9 mouse cellular contexts compared by ENCODE assay signal in the genomic region with DNA sequence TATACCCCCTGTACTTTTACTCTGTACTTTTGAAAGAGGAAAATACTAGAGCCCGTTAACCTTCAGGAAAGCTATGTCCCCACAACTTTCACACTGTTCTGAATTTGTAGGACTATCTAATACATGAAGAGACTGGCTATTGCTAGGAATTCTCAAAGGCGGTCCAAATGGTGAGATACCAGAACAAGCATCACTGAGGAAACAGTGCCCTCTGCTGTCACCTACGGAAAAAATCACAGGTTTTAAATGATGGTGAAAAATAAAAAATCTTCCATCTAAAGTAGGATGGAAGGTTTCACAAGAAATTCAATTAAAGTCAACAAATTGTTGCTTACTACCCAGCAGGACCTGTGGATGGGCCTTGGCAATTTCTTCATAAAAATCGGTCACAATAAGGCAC.
DNase-seq lines count a peak whose midpoint lies in the region; ATAC-seq and TF ChIP-seq lines count a peak whose summit lies in the region.
"Had no signal": no experiment of that assay in that cellular context is flagged by ENCODE, and none has a peak within 500 bp of the region (broad histone marks: within the 10 kb centered on the region; RNA-seq: fewer than 3 reads in every experiment).

No protein-coding gene starts in this region.

- no peak overlapping the region for H3K4me2 ChIP-seq in midbrain, embryonic 14.5 days (ENCODE audit: low read length)
- no peak overlapping the region for H3K4me2 ChIP-seq in midbrain, embryonic 11.5 days
- H3K4me2 ChIP-seq in neural tube, embryonic 15.5 days, result no peak overlapping the region
- H3K4me2 ChIP-seq: hindbrain, embryonic 15.5 days had no signal

- peak; percentile 72 for TF ChIP-seq CTCF in gastrocnemius, adult 2 months (IDR thresholded peaks at IDR 0.05)
- no peak for TF ChIP-seq CTCF in thymus, adult 2 months (IDR thresholded peaks at IDR 0.05; ENCODE audit: borderline replicate concordance, control insufficient read depth, extremely low read depth, insufficient read depth, low read length, poor library complexity)

- no peak overlapping the region for H3K9ac ChIP-seq in midbrain, embryonic 14.5 days (replicated peaks; ENCODE audit: low read length)
- no peak overlapping the region for H3K9ac ChIP-seq in midbrain, embryonic 11.5 days (ENCODE audit: low read length)
- H3K9ac ChIP-seq in neural tube, embryonic 15.5 days (replicated peaks), result no peak overlapping the region
- H3K9ac ChIP-seq: hindbrain, embryonic 15.5 days had no signal

- H3K4me1 ChIP-seq in midbrain, embryonic 14.5 days (ENCODE audit: control insufficient read depth, insufficient read depth, low read length), result no peaks in the 10 kb centered on the region
- H3K4me1 ChIP-seq in midbrain, embryonic 11.5 days (ENCODE audit: control insufficient read depth, insufficient read depth, low read length), result no peaks in the 10 kb centered on the region
- no peaks in the 10 kb centered on the region for H3K4me1 ChIP-seq in neural tube, embryonic 15.5 days
- H3K4me1 ChIP-seq in thymus, adult 2 months (replicated peaks; ENCODE audit: control insufficient read depth, insufficient read depth, low read length), result no peaks in the 10 kb centered on the region
- H3K4me1 ChIP-seq: hindbrain, embryonic 15.5 days had no signal

- no peak for ATAC-seq in midbrain, embryonic 14.5 days (ENCODE audit: low FRiP score, low TSS enrichment)
- ATAC-seq in midbrain, embryonic 11.5 days (ENCODE audit: low FRiP score), result no peak
- no peak for ATAC-seq in neural tube, embryonic 15.5 days (ENCODE audit: low FRiP score)

- no peak for DNase-seq in gastrocnemius, adult 2 months
- no peak for DNase-seq in gastrocnemius, postnatal 14 days
- peak; percentile 80 for DNase-seq in midbrain, embryonic 14.5 days
- DNase-seq in midbrain, embryonic 11.5 days (ENCODE audit: low spot score, missing footprints), result no peak
- DNase-seq in cerebellum, postnatal 14 days, result peak; percentile 56 to 60
- peak; percentile 20 for DNase-seq in right cerebral cortex, postnatal 25 days
- DNase-seq in thymus, adult 2 months, result no peak

- intact Hi-C loops in gastrocnemius, adult 2 months (cut with DNase I), result no loop called here
- intact Hi-C loops in gastrocnemius, postnatal 14 days (cut with DNase I; ENCODE audit: low total_unique reads), result no loop called here

- no peaks in the 10 kb centered on the region for H3K36me3 ChIP-seq in midbrain, embryonic 14.5 days (ENCODE audit: control insufficient read depth, insufficient read depth, low read length)
- H3K36me3 ChIP-seq in midbrain, embryonic 11.5 days (ENCODE audit: control insufficient read depth, insufficient read depth, low read length), result no peaks in the 10 kb centered on the region
- no peaks in the 10 kb centered on the region for H3K36me3 ChIP-seq in neural tube, embryonic 15.5 days
- H3K36me3 ChIP-seq in thymus, adult 2 months (ENCODE audit: control insufficient read depth, insufficient read depth, low read length), result no peaks in the 10 kb centered on the region
- H3K36me3 ChIP-seq: hindbrain, embryonic 15.5 days had no signal

- no peaks in the 10 kb centered on the region for H3K9me3 ChIP-seq in midbrain, embryonic 14.5 days (ENCODE audit: control insufficient read depth, low read length)
- H3K9me3 ChIP-seq in midbrain, embryonic 11.5 days (ENCODE audit: control insufficient read depth, low read length), result no peaks in the 10 kb centered on the region
- no peaks in the 10 kb centered on the region for H3K9me3 ChIP-seq in neural tube, embryonic 15.5 days (replicated peaks)
- H3K9me3 ChIP-seq: hindbrain, embryonic 15.5 days had no signal

- H3K27me3 ChIP-seq in midbrain, embryonic 14.5 days (ENCODE audit: control insufficient read depth, insufficient read depth, low read length), result no peaks in the 10 kb centered on the region
- no peaks in the 10 kb centered on the region for H3K27me3 ChIP-seq in midbrain, embryonic 11.5 days (ENCODE audit: control insufficient read depth, insufficient read depth, low read length)
- no peaks in the 10 kb centered on the region for H3K27me3 ChIP-seq in neural tube, embryonic 15.5 days (replicated peaks)
- no peaks in the 10 kb centered on the region for H3K27me3 ChIP-seq in thymus, adult 2 months (ENCODE audit: control insufficient read depth, insufficient read depth, low read length)
- H3K27me3 ChIP-seq: hindbrain, embryonic 15.5 days had no signal

- no peak overlapping the region for H3K27ac ChIP-seq in gastrocnemius, adult 2 months
- H3K27ac ChIP-seq in midbrain, embryonic 14.5 days (replicated peaks; ENCODE audit: low read depth, low read length), result no peak overlapping the region
- no peak overlapping the region for H3K27ac ChIP-seq in midbrain, embryonic 11.5 days (ENCODE audit: low read depth, low read length)
- H3K27ac ChIP-seq in neural tube, embryonic 15.5 days (replicated peaks), result no peak overlapping the region
- no peak overlapping the region for H3K27ac ChIP-seq in thymus, adult 2 months (ENCODE audit: control insufficient read depth, insufficient read depth, low read length)
- H3K27ac ChIP-seq: hindbrain, embryonic 15.5 days had no signal

- no peak overlapping the region for H3K4me3 ChIP-seq in gastrocnemius, adult 2 months
- H3K4me3 ChIP-seq in midbrain, embryonic 14.5 days (replicated peaks; ENCODE audit: low read depth, low read length), result no peak overlapping the region
- no peak overlapping the region for H3K4me3 ChIP-seq in midbrain, embryonic 11.5 days (ENCODE audit: low read depth, low read length)
- no peak overlapping the region for H3K4me3 ChIP-seq in neural tube, embryonic 15.5 days (replicated peaks)
- no peak overlapping the region for H3K4me3 ChIP-seq in thymus, adult 2 months (ENCODE audit: control insufficient read depth, insufficient read depth, low read length)
- H3K4me3 ChIP-seq: hindbrain, embryonic 15.5 days had no signal

- TF ChIP-seq POLR2A in thymus, adult 2 months (IDR thresholded peaks at IDR 0.05; ENCODE audit: control insufficient read depth, extremely low read depth, insufficient read depth, low read length, poor library complexity), result no peak

- 33% methylated on average over 4 of the region's 4 CpGs for WGBS in midbrain, embryonic 14.5 days
- WGBS in midbrain, embryonic 11.5 days, result 34% methylated on average over 4 of the region's 4 CpGs
- WGBS in neural tube, embryonic 15.5 days, result 40% methylated on average over 4 of the region's 4 CpGs
- WGBS in thymus, adult 2 months, result 49% methylated on average over 4 of the region's 4 CpGs

Comparison
In these comparisons a context has a peak if more than half of its experiments do, and no peak if none do; other contexts are left out.
1. DNase-seq: peak in midbrain, embryonic 14.5 days (single experiment), cerebellum, postnatal 14 days (2 of 2) and right cerebral cortex, postnatal 25 days (single experiment); none in gastrocnemius, adult 2 months (single experiment), gastrocnemius, postnatal 14 days (single experiment), midbrain, embryonic 11.5 days (single experiment) and thymus, adult 2 months (single experiment).